Mouse (Mus musculus) embryonic facial prominence, embryonic 11.5 days (tissue): ENCODE measurements around the gene Hdgfl3. TPM values are rescaled to one million over a fixed set of nuclear protein-coding genes. Genes with fewer than 3 reads are reported as not detected.
"Not testable (repeated sequence)": the region's sequence is repeated elsewhere in the genome, so short reads cannot be mapped to it uniquely, and the experiment has no call there.

Experiments used
- ATAC-seq: fragments of 200-750 bp; cut with Nextera tagmentation; replicated peaks from 2 replicates; pipeline ENCODE4 v1.8.0; 2017; ENCODE audit warnings: low read depth; ENCODE audit not compliant: insufficient number of reproducible peaks, low FRiP score, low TSS enrichment
- DNase-seq: peaks from one replicate; pipeline ENCODE4 v3.0.0-alpha.2; 2015; ENCODE audit warnings: low spot score
- H3K27ac ChIP-seq: fragments of 300-500 bp; sonication (generic); replicated peaks from 2 replicates; pipeline ENCODE4 v1.5.1; 2014; ENCODE audit warnings: mild to moderate bottlenecking, low read depth, low read length, control low read depth
- H3K27me3 ChIP-seq: fragments of 300-500 bp; sonication (generic); 2 replicates; pipeline ENCODE4 v1.6.1; 2014; ENCODE audit warnings: mild to moderate bottlenecking, low read length, moderate library complexity, mixed read lengths; ENCODE audit not compliant: control insufficient read depth, insufficient read depth
- H3K36me3 ChIP-seq: fragments of 300-500 bp; sonication (generic); replicated peaks from 2 replicates; pipeline ENCODE4 v1.6.1; 2014; ENCODE audit warnings: low read depth, mild to moderate bottlenecking, low read length, moderate library complexity, mixed read lengths; ENCODE audit not compliant: control insufficient read depth, insufficient read depth
- H3K4me1 ChIP-seq: fragments of 300-500 bp; sonication (generic); 2 replicates; pipeline ENCODE4 v1.6.1; 2014; ENCODE audit warnings: low read length, mixed read lengths; ENCODE audit not compliant: control insufficient read depth, insufficient read depth
- H3K4me2 ChIP-seq: fragments of 300-500 bp; sonication (generic); 2 replicates; pipeline ENCODE4 v1.6.1; 2014; ENCODE audit warnings: low read depth, mild to moderate bottlenecking, control low read depth, low read length, moderate library complexity
- H3K4me3 ChIP-seq: fragments of 300-500 bp; sonication (generic); 2 replicates; pipeline ENCODE4 v1.5.1; 2014; ENCODE audit warnings: low read depth, low read length, control low read depth
- H3K9ac ChIP-seq: fragments of 300-500 bp; sonication (generic); replicated peaks from 2 replicates; pipeline ENCODE4 v1.6.1; 2014; ENCODE audit warnings: mild to moderate bottlenecking, control low read depth, low read length
- H3K9me3 ChIP-seq: fragments of 300-500 bp; sonication (generic); replicated peaks from 2 replicates; pipeline ENCODE4 v1.6.1; 2016; ENCODE audit warnings: mild to moderate bottlenecking, low read length, inconsistent platforms, mixed read lengths; ENCODE audit not compliant: control insufficient read depth
- WGBS: fragments of 180-500 bp; shearing (Covaris S2); extraction: QIAGEN DNeasy Blood & Tissue Kit; methylation state at CpG from one replicate; pipeline ENCODE4 v1.1.7; 2014; 5-methylcytosine and 5-hydroxymethylcytosine counted together
- polyA plus RNA-seq: library from polyadenylated mRNA; unstranded; fragments of >200 nt; fragmentation: Nextera tagmentation; extraction: Ambion mirVana; gene quantifications from 2 replicates; pipeline ENCODE4 v1.2.1, GENCODE M21; 2014

Gene Hdgfl3
- polyA plus RNA-seq, 1 experiment from 2014 or later: 35.6 TPM

DNA sequence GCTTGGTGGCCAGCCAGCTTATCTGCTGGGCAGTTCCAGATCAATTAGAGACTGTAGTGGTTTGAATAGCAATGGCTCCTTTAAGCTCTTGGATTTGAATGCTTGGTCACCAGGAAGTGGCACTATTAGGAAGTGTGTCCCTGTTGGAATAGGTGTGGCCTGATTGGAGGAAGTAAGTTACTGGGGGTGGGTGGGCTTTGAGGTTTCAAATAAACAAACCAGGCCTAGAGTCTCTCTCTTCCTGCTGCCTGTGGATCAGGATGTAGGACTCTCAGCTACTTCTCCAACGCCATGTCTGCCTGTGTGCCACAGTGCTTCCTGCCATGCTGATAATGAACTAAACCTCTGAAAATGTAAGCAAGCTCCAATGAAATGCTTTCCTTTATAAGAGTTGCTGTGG lies 91.3 kb downstream of the Hdgfl3 start:
- Histone ChIP-seq H3K4me1 (no peaks in the 10 kb centered on the region), H3K27me3 (no peaks in the 10 kb centered on the region), H3K27ac (no peak overlapping the region), H3K4me2 (no peak overlapping the region), H3K4me3 (no peak overlapping the region), H3K9me3 (no peaks in the 10 kb centered on the region), H3K36me3 (no peaks in the 10 kb centered on the region), H3K9ac (no peak overlapping the region)
- ATAC-seq (no peak), DNase-seq (no peak)
- 60% methylated on average over 1 of the region's 1 CpGs for WGBS

GRCm38 (mm10) chr7:81842141-81842540 lies 92.1 kb downstream of the Hdgfl3 start:
- no peak overlapping the region for H3K4me2 ChIP-seq
- H3K4me3 ChIP-seq: no peak overlapping the region
- H3K27ac ChIP-seq: no peak overlapping the region
- DNase-seq (no peak), ATAC-seq (no peak)
- H3K27me3 ChIP-seq: no peaks in the 10 kb centered on the region
- WGBS: 93% methylated on average over 7 of the region's 7 CpGs
- H3K9me3 ChIP-seq: no peaks in the 10 kb centered on the region
- H3K9ac ChIP-seq: no peak overlapping the region
- H3K36me3 ChIP-seq: no peaks in the 10 kb centered on the region
- H3K4me1 ChIP-seq: no peaks in the 10 kb centered on the region

- DNase-seq (no peak), ATAC-seq (no peak)
- Histone ChIP-seq H3K4me3 (no peak overlapping the region), H3K9me3 (no peaks in the 10 kb centered on the region), H3K4me2 (no peak overlapping the region), H3K36me3 (no peaks in the 10 kb centered on the region), H3K9ac (no peak overlapping the region), H3K27me3 (no peaks in the 10 kb centered on the region), H3K27ac (no peak overlapping the region), H3K4me1 (no peaks in the 10 kb centered on the region)
- WGBS: 84% methylated on average over 6 of the region's 6 CpGs
Measured at GRCm38 (mm10) chr7:81841439-81841838, 92.8 kb downstream of the Hdgfl3 start.

DNA sequence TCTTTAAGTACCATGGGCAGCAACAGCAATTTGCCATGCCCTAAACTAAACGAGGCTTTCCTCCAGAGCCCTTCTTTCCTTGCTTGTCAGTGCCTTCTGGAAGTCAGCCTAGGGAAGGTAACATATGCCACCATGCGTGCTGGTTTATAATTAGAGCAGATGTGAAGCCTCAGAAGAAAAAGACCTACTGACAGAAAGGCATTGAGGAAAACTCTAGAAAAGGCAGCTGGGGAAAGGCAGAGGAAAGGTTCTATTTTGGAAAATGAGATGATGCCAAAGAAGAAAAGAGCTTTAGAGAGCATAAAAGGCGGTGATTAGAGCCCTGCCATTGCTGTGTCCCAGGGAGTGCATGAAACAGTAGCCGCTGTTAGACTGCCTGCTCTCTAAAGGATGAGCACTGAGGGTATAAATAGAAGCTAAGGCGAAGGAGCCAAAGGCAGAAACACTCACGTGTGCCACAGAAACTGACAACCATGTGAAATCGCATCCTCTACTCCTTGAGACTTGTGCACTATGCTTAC lies 93.6 kb downstream of the Hdgfl3 start:
- no peak overlapping the region for H3K9ac ChIP-seq
- no peak overlapping the region for H3K4me3 ChIP-seq
- no peak overlapping the region for H3K27ac ChIP-seq
- ATAC-seq: no peak
- WGBS: 62% methylated on average over 7 of the region's 7 CpGs
- no peaks in the 10 kb centered on the region for H3K9me3 ChIP-seq
- H3K4me1 ChIP-seq: no peaks in the 10 kb centered on the region
- no peaks in the 10 kb centered on the region for H3K27me3 ChIP-seq
- H3K36me3 ChIP-seq: no peaks in the 10 kb centered on the region
- DNase-seq: no peak
- no peak overlapping the region for H3K4me2 ChIP-seq

GRCm38 (mm10) chr7:81839746-81840145 lies 94.5 kb downstream of the Hdgfl3 start:
- Histone ChIP-seq H3K9ac (no peak overlapping the region), H3K27ac (no peak overlapping the region), H3K9me3 (no peaks in the 10 kb centered on the region), H3K4me3 (no peak overlapping the region), H3K4me1 (no peaks in the 10 kb centered on the region), H3K4me2 (no peak overlapping the region), H3K27me3 (no peaks in the 10 kb centered on the region), H3K36me3 (no peaks in the 10 kb centered on the region)
- no peak for ATAC-seq
- DNase-seq: no peak
- WGBS: 71% methylated on average over 6 of the region's 6 CpGs

DNA sequence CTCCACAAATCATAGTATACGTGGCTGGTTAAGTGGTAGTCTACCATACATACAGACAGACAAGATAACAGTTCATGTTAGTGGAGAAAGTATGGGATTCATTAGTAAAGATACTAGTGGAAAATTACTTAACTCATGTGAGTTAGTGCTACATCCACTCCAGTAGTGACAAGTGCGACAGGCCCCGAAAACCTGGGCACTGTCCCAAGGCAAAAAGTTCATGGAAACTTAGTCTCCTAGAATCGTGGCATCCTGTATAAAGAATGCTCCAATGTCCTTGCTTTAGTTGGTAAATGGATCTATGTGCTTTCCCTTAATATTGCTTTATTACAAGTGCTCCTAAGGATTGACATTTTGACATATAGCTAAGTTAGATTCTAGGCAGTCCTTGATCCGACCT lies 96.5 kb downstream of the Hdgfl3 start:
- not testable (repeated sequence) for DNase-seq, H3K27ac ChIP-seq, ATAC-seq, H3K9ac ChIP-seq, H3K4me3 ChIP-seq, H3K9me3 ChIP-seq, H3K4me1 ChIP-seq, H3K4me2 ChIP-seq, H3K36me3 ChIP-seq, H3K27me3 ChIP-seq
- WGBS: 83% methylated on average over 5 of the region's 5 CpGs

DNA sequence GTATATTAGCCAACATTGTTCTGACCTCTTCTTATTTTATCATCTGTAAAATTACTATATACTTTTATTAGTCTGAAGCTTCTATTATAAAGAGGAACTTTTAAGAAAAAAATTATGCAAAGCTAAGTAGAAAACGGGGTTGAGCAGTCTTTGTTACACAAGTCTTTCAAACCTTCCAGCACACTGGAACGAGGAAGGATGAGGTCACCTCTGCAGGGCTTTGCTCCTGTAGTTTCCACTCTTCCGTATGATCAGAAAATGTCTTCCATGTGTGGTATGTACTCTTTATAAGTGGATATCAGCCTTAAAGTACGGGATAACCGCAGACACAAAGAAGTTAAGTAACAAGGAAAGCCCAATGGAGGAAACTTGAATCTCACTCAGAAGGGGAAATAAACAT lies 98.8 kb downstream of the Hdgfl3 start:
- H3K9ac ChIP-seq: no peak overlapping the region
- no peaks in the 10 kb centered on the region for H3K27me3 ChIP-seq
- no peak overlapping the region for H3K4me3 ChIP-seq
- H3K4me1 ChIP-seq: no peaks in the 10 kb centered on the region
- H3K27ac ChIP-seq: no peak overlapping the region
- no peak overlapping the region for H3K4me2 ChIP-seq
- H3K9me3 ChIP-seq: no peaks in the 10 kb centered on the region
- ATAC-seq (no peak), DNase-seq (no peak)
- 75% methylated on average over 5 of the region's 5 CpGs for WGBS
- H3K36me3 ChIP-seq: no peaks in the 10 kb centered on the region

DNA sequence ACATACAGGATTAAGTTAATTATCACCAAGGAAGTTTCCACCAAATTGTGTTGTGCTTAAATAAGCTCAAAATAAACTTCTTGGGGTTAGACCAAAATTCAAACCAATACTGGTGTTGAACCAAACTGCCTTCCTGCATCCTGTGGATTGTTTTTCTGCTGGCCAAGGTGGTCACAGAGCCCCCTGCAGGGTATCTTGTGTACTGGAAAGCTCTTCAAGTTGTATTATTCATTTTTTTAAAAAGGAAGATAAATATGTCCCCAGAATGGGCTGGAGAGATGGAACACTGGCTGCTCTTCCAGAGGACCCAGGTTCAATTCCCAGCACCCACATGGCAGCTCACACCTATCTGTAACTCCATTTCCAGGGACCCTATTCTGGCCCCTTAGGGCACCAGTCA lies 99.4 kb downstream of the Hdgfl3 start:
- DNase-seq (no peak), ATAC-seq (no peak)
- Histone ChIP-seq H3K4me1 (no peaks in the 10 kb centered on the region), H3K27ac (no peak overlapping the region), H3K4me2 (no peak overlapping the region), H3K4me3 (no peak overlapping the region), H3K9ac (no peak overlapping the region), H3K27me3 (no peaks in the 10 kb centered on the region), H3K36me3 (no peaks in the 10 kb centered on the region), H3K9me3 (no peaks in the 10 kb centered on the region)
